Mouse (Mus musculus) cerebellum, postnatal 4 days (tissue): ENCODE results near the gene Zfp618.
A peak's percentile ranks its signal among the peaks of the same experiment; 100 is the strongest.

Experiments
- DNase-seq, 2 experiments: peaks; one replicate each; pipeline ENCODE4 v3.0.0; 2022; ENCODE audit warnings: low spot score in 2 of 2, mixed read lengths in 1 of 2

Zfp618 gene

DNA sequence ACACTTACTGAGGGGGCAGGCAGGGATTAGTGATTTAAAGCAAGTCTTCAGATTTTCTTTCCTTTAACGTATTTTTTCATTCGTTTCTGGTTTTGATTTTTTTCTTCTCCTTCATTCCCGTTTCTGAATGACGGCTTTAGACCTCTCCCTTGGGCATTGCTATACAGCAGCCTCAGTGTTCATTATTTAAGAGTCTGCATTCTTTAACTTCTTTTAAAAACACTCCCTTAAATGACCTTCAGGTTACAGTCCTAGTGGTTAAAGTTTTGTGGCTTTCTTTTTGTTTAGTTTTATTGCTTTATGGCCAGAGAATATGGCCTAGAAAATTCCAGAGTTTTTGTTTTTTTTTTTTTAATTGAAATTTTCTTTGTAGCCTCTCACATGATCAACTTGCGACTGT lies 64.8 kb downstream of the Zfp618 start:
- DNase-seq: no peak

DNA sequence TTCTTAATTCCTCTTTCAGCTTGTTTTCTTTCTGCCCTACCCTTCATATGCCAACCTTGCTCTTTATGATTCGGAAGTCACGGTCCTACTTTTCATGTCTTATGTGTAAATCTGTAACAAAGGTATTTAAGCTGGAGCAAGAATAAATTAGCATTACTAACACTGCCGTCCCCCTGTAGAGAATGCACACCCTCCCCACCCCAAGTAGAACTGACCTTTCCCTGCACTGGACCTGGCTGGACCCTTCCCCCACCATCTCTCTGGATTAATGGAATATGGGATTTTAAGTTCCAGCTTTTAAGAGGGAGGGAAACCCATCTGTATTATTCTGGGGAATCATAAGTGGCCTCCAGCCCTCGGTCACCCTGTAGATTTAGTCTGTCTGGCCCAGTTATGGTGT lies 65.9 kb downstream of the Zfp618 start:
- DNase-seq: no peak

- DNase-seq: no peak
These were observed 67.2 kb downstream of the Zfp618 start for GRCm38 (mm10) chr4:63032581-63033006.

DNA sequence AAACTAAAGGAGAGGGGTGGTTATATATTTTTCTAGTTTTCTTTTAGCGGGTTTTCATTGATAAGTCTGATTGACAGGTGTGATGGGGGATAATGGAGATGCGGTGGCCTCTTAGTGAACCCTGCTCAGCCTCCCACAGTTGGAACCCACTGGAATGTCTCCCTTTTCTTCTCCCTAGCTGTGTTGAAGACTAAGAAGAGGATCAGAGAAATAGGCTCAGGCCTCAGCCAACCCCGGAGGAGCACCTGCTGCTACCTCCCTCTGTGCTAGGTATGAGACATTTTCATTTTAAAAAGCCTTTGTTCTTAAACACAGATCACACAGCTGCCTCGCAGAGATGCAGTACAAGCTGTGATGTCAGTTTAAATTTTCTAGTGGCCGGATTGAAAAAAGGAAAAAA lies 68.4 kb downstream of the Zfp618 start:
- DNase-seq: no peak

- DNase-seq: no peak
These were observed 70.6 kb downstream of the Zfp618 start for GRCm38 (mm10) chr4:63035991-63036390.

DNA sequence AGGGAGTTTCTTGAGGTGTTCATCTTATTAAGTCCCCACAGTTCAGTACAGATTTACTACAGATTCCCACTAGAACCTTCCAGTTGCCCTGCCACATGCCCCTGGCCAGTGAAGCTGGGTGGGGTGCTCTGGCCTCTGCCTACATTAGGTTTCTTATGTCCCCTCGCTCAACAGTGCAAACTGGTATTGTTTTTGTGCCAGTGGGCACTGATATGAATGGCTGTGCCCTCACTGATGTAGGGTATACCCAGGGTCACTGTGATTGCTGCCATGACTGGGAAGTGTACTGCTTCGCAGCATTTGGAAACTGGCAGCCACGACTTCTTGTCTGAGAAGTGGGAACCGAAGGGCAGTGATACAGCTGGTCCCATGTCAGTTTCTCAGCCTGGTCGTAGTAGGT lies 71.4 kb downstream of the Zfp618 start:
- DNase-seq: no peak

GRCm38 (mm10) chr4:63037555-63037954 lies 72.2 kb downstream of the Zfp618 start:
- no peak for DNase-seq

DNA sequence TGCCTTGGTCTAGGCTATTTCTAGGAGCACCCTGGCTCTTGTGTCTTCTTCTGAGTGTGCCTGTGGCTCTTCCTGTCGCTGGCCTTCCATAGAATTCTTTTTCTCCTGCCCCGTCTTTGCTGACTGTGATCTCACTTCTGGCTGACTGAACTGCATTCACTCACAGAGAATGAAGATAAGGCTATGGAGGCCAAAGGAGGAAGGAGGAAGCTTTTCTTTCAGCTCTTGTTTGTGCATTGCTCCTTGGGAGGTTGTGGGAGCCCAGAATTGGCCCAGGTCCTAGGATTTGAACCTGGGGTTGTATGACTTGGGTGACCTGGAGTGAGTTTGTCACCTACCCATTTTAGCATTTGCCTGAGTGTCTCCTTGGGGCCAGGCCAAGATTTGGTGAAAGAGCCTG lies 72.9 kb downstream of the Zfp618 start:
- DNase-seq: no peak

DNA sequence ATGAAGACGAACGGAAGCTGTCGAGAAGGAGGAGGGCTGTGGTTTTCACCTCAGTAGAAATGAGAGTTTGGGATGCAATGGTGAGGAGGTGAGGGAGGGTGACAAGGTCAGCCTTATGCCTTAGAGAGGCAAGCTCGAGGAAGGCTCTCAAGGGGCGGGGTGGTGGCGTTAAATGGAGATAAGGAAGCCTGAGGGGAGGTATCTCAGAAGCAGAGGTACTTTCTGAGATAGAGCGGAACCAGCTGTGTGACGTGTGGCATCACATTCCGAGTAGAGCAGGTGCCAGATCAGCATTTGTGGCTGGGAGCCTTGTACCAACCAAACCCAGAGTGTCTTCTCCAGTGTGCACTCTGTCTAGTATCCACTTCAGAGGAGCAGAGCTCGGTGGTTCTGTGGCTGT lies 73.6 kb downstream of the Zfp618 start:
- no peak for DNase-seq

GRCm38 (mm10) chr4:63048606-63049005 lies 83.2 kb downstream of the Zfp618 start:
- peak in 1 of 2 experiments; percentile 12 for DNase-seq

GRCm38 (mm10) chr4:63049596-63050318 lies 84.4 kb downstream of the Zfp618 start:
- DNase-seq: peak in 1 of 2 experiments; percentile 6

DNA sequence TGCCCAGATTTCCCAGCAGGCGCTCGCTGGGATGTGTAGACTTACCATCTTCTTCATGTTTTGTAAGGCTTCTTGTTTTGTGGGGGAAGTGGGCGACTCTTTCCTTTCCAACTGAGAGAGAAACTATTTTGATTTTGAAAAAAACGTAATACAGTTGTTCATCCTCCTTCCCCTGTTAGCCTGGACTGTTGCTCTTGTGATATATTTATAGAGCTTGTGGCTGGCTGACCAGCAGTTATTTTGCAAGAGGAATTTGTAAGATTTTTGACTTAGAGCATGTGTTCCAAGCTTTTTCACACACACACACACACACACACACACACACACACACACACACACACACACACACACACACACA lies 84.9 kb downstream of the Zfp618 start:
- no peak for DNase-seq

DNA sequence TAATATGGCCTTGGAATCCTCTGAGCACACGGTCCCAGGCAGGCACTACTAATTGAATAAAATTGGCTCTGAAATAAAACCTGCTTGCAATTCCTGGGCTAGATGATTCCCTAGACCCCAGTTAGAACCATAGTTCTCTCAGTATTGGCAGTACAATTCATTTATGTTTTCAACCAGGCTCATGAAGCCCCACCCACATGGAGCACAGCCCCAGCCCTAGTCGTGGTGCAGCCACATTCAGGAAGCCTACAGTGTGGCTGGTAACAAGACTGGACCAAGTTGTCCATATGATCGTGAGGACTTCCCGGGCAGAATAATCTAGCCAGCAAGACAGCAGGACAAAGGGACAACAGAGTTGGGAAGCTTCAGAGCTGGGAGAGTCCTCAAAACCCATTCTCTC lies 85.6 kb downstream of the Zfp618 start:
- peak in 1 of 2 experiments; percentile 13 for DNase-seq

GRCm38 (mm10) chr4:63051940-63052661 lies 86.7 kb downstream of the Zfp618 start:
- peak in 1 of 2 experiments; percentile 13 for DNase-seq

DNA sequence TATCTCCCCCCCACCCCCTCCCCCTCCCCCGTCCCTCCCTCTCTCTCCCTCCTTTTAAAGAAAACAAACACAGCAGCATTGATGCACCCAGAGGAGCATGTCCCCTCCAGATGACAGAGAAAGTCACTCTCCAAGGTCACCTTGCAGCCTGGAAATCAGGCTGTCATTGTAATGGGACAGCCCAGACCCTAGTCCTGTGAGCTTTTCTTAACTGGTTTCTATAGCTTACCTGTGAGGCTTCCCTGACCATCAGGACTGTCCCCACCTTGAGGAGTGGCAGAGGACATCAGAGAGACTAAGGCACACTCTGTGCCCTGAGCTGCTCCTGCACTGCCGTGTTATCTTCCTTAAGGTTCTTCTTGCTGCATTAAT lies 87.3 kb downstream of the Zfp618 start:
- peak in 1 of 2 experiments; percentile 7 for DNase-seq

GRCm38 (mm10) chr4:63055216-63055745 lies 89.9 kb downstream of the Zfp618 start:
- DNase-seq: peak in 1 of 2 experiments; percentile 15

DNA sequence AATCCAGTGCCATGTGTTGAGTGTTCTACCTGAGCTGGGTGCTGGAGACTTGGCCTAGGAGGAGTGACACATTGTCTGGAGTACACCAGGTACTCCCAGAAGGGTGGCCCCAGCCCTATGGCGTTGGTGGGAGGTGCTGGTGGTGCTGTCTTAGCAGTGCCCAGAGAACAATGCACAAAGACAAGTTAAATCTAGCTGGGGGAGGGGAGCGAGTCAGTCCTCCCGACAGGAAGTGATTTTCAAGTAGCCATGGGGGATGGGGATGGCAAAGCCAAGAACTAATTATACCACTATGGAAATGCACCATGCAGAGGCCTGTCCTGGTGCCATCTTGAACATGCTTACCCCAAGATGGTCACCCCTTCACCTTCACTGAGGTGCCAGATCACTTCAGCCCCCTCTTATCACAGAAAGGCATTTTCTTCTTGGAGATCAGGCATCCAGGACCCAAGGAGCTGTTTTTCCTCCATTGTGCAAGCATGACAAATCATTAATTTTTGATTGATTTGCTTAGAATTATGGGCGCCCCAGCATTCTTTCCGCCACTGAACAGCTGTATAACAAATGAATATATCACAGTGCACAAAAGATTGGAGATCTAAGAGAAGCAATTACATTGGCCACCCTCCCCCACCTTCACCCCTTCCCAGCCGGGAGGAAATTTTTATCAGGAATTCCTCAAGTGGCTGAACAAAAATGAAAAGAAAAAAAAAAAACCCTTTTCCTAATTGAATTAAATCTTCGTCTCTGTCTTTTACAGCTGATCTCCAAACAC lies 91.5 kb downstream of the Zfp618 start:
- peak in 1 of 2 experiments; percentile 17 for DNase-seq

DNA sequence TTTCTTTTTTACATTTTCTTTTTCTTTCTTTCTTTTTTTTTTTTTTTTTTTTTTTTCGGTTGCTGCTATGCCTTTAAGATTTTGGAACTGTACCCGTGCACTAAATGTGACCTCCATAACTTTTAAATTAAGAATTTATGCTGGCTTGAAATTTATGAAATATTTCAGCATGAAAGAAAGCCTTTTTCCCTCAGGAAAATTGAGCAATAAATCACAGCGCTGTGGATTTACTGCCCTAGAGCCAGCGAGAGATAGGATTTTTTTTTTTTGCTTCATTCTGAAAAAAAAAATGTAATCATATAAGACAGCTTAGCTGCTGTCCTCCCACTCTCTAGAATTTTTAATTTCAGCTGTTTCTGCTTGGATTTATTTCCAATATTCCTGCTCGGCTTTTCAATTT lies 92.2 kb downstream of the Zfp618 start:
- no peak for DNase-seq

GRCm38 (mm10) chr4:63058686-63059085 lies 93.3 kb downstream of the Zfp618 start:
- no peak for DNase-seq

DNA sequence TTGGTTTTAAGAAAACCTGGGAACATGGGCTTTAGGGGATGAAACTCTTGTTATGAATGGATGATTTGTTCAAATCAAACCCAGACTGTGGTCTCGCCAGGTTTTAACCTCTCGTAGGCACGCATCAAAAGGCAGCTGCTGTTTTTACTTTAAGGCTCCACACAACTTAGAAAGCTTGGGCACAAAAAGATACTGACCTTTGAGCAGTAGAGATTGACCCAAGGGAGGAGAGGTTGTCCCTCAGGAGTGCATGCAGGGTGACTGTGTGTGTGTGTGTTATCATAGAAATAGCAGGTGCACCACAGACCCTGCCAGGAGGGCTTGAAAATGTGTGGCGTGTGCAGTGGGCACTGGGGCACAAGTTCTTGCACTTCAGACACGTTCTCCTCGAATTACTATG lies 95.0 kb downstream of the Zfp618 start:
- DNase-seq: peak in 1 of 2 experiments; percentile 4

GRCm38 (mm10) chr4:63061411-63061810 lies 96.0 kb downstream of the Zfp618 start:
- peak in 1 of 2 experiments; percentile 11 for DNase-seq

DNA sequence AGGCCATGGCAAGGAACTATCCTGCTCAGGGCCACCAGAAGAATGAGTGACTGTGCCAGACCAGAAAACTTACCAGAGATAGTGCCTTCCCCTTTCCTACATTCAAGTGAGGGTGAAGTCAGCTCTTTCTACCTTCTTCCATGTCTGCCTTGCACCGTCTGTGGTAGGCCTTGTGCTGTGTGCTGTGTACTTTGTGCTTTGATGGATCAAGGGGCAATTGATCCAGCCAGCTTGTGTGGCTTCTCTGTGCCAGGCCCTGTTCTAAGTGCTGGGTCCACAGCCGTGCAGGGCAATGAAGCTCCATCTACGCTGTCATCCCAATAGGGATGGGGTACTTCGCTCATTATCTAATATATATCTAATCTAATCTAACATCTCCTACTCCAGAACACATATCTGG lies 98.0 kb downstream of the Zfp618 start:
- peak in 1 of 2 experiments; percentile 13 for DNase-seq
